Mouse (Mus musculus) embryonic facial prominence, embryonic 11.5 days (tissue): ENCODE results near the gene Mrpl17. TPM values are rescaled to one million over a fixed set of nuclear protein-coding genes. Genes with fewer than 3 reads are reported as not detected.

ENCODE experiments used
- polyA plus RNA-seq: library from polyadenylated mRNA; unstranded; fragments of >200 nt; fragmentation: Nextera tagmentation; extraction: Ambion mirVana; gene quantifications from 2 replicates; pipeline ENCODE4 v1.2.1, GENCODE M21; 2014

Mrpl17 gene
- polyA plus RNA-seq, 1 experiment from 2014 or later: 294 TPM

Other genes with a start within 250 kb of the Mrpl17 start
- 59.7 and 68.7 TPM in 2 replicates for gene Apbb1, start 229.4 kb downstream of the Mrpl17 start, polyA plus RNA-seq
- gene Hpx, start 211.0 kb downstream of the Mrpl17 start, polyA plus RNA-seq: 0.14 and 0.59 TPM in 2 replicates
- gene Trim3, start 177.5 kb downstream of the Mrpl17 start, polyA plus RNA-seq: 19.2 and 23.6 TPM in 2 replicates
- gene Timm10b, start 171.0 kb downstream of the Mrpl17 start, polyA plus RNA-seq: 150 and 152 TPM in 2 replicates
- gene Arfip2, start 170.7 kb downstream of the Mrpl17 start, polyA plus RNA-seq: 71.2 and 76.3 TPM in 2 replicates
- gene Gm45799, start 170.5 kb downstream of the Mrpl17 start, polyA plus RNA-seq: 7.7 and 11.4 TPM in 2 replicates
- 0.28 and 1.4 TPM in 2 replicates for gene Dnhd1, start 160.3 kb downstream of the Mrpl17 start, polyA plus RNA-seq
- 239 TPM in 2 replicates for gene Ilk, start 74.5 kb downstream of the Mrpl17 start, polyA plus RNA-seq
- gene Rrp8, start 73.7 kb downstream of the Mrpl17 start, polyA plus RNA-seq: 46.2 and 51.2 TPM in 2 replicates
- gene Taf10, start 66.7 kb downstream of the Mrpl17 start, polyA plus RNA-seq: 168 and 181 TPM in 2 replicates
- gene Tpp1, start 58.9 kb downstream of the Mrpl17 start, polyA plus RNA-seq: 38.1 and 42.6 TPM in 2 replicates
- 18.5 and 19.3 TPM in 2 replicates for gene Dchs1, start 23.4 kb downstream of the Mrpl17 start, polyA plus RNA-seq
- 0.34 TPM in 1 of 2 replicates, not detected in the other for gene Gm4070, start 142.9 kb upstream of the Mrpl17 start, polyA plus RNA-seq